Mouse (Mus musculus) bone marrow, adult 2 months (tissue): ENCODE data around the gene Sema3d.

Source experiments
- CTCF ChIP-seq: fragments of 200-500 bp; IDR thresholded peaks from 2 replicates; pipeline ENCODE4 v1.5.1; 2011; ENCODE audit warnings: low read length, control low read depth; ENCODE audit not compliant: control insufficient read depth, insufficient read depth
- POLR2A ChIP-seq: fragments of 200-500 bp; IDR thresholded peaks from 2 replicates; pipeline ENCODE4 v1.6.1; 2011; ENCODE audit warnings: low read depth, mild to moderate bottlenecking, control low read depth, low read length, borderline replicate concordance; ENCODE audit not compliant: control insufficient read depth

- no peak for TF ChIP-seq CTCF
- TF ChIP-seq POLR2A = no peak
These were observed 183.4 kb downstream of the Sema3d start for GRCm38 (mm10) chr5:12566568-12566967.
